Mouse (Mus musculus): ENCODE results near the gene Ccdc47. TPM values are rescaled to one million over a fixed set of nuclear protein-coding genes. Genes with fewer than 3 reads are reported as not detected.

Gene Ccdc47
- polyA plus RNA-seq, 1 experiment, result 119 TPM

DNA sequence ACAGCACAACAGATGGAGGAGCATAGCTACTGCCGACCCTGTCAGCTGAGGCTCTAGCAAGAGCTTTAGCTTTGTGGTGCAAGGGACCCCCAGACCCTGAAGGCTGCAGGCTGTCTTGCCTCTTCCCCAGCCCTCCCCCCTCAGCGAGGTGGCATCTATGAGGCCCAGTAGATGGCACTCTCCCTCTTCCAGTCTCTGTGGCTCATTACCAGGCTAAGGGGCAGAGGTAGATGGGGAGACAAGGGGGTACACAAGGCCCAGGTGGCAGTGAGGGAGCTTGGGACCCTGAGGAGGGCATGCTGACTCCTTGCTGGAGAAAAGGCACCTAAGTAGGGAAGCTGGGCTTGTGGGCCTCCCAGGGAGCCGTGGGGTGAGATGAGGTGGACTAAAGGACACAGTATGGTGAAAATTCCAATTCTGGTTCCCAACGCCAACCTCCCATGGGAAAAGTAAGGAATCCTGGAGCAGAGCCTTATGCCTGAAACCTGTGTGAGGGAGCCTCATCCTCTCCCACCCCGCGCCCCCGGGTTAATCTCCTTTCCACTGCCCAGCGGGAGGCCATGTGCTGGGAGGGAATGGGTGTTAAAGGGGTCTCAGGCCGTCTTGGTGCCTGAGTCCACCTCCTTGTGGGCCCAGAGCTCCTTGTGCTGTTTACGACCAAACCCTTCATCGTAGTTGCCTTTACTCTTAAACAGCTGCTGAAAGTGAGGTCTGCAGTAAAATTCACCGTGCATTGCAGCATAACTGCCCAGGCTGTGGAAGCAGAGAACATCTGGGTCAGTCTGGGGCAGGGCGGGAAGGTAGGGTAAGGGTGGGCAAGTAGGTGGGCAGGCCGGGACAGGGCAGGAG is 57.8 kb downstream of the Ccdc47 start:
- Histone ChIP-seq H3K4me3 (ENCODE audit: low read depth, low read length) (peak overlapping the region; percentile 74), H3K4me1 (ENCODE audit: control insufficient read depth, insufficient read depth, low read length) (no peaks in the 10 kb centered on the region)

DNA sequence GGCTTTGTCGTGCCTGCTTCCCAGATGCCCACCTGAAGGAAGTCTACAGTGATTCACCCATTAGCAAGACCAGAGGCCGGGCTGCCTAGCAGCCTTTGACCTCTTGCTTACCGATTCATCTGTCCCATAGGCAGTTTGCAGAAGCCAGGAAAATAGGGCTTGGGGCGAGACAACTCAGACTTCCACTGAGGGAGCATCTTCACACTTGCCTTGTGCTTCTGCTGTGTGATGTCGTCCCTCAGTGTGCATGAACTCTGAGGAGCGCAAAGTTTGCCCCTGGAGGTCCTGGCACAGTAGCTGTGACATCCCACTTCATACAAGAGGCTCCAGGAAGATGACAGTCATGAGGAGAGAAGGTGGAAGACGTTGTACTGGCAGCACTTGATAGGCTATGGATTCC is 59.0 kb downstream of the Ccdc47 start:
- Histone ChIP-seq H3K27ac (ENCODE audit: insufficient read depth, low read length) (no peak overlapping the region), H3K9ac (ENCODE audit: low read depth, poor library complexity, severe bottlenecking) (no peak overlapping the region), H3K9me3 (replicated peaks; ENCODE audit: control insufficient read depth, insufficient read depth, low read length, poor library complexity, severe bottlenecking) (no peaks in the 10 kb centered on the region), H3K36me3 (ENCODE audit: control insufficient read depth, insufficient read depth, low read length, poor library complexity, severe bottlenecking) (peaks cover 3% of the 10 kb centered on the region; the same call in 1 of the 2 replicates), H3K4me1 (ENCODE audit: control insufficient read depth, insufficient read depth, low read length) (no peaks in the 10 kb centered on the region), H3K27me3 (ENCODE audit: control insufficient read depth, insufficient read depth, low read length, poor library complexity, severe bottlenecking) (no peaks in the 10 kb centered on the region), H3K4me3 (ENCODE audit: low read depth, low read length) (no peak overlapping the region)
- no peak for TF ChIP-seq POLR2A (IDR thresholded peaks at IDR 0.05; ENCODE audit: insufficient read depth, low read length)
- no peak for TF ChIP-seq CTCF (IDR thresholded peaks at IDR 0.05; ENCODE audit: low read depth, low read length)

More for the DNA sequence above, 57.8 kb downstream of the Ccdc47 start:
- no peak for TF ChIP-seq POLR2A (IDR thresholded peaks at IDR 0.05; ENCODE audit: insufficient read depth, low read length)
- peak; percentile 35 for TF ChIP-seq CTCF (IDR thresholded peaks at IDR 0.05; ENCODE audit: low read depth, low read length)
- Histone ChIP-seq H3K9ac (ENCODE audit: low read depth, poor library complexity, severe bottlenecking) (no peak overlapping the region), H3K9me3 (replicated peaks; ENCODE audit: control insufficient read depth, insufficient read depth, low read length, poor library complexity, severe bottlenecking) (no peaks in the 10 kb centered on the region), H3K27ac (ENCODE audit: insufficient read depth, low read length) (no peak overlapping the region), H3K36me3 (ENCODE audit: control insufficient read depth, insufficient read depth, low read length, poor library complexity, severe bottlenecking) (peaks cover 3% of the 10 kb centered on the region; the same call in 1 of the 2 replicates), H3K27me3 (ENCODE audit: control insufficient read depth, insufficient read depth, low read length, poor library complexity, severe bottlenecking) (no peaks in the 10 kb centered on the region)

DNA sequence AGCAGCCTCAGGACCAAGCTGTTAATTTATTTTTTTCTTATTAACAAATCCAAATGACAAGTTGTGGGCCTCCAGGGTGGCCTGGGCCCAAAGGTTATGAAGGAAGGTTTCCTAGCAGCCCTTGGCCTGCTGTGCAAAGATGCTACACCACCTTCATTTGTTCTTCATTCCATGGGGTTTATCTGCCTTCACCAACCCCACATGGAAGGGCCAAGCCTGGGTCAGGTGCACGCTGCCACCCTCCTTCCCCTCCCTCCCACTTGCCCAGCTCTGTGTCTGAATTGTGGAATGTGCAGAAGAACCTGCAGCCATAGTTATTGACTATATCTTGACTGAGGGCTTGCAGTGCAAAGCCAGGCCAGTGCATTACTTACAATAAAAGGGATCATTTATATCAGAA is 59.9 kb downstream of the Ccdc47 start:
- no peaks in the 10 kb centered on the region for H3K27me3 ChIP-seq (ENCODE audit: control insufficient read depth, insufficient read depth, low read length, poor library complexity, severe bottlenecking)
- TF ChIP-seq EP300 (IDR thresholded peaks at IDR 0.05; ENCODE audit: insufficient read depth, low read depth, low read length) (no peak), POLR2A (IDR thresholded peaks at IDR 0.05; ENCODE audit: insufficient read depth, low read length) (no peak), CTCF (IDR thresholded peaks at IDR 0.05; ENCODE audit: low read depth, low read length) (no peak)
- no peak overlapping the region for H3K4me3 ChIP-seq (ENCODE audit: low read depth, low read length)
- H3K9ac ChIP-seq (ENCODE audit: low read depth, poor library complexity, severe bottlenecking), result no peak overlapping the region
- H3K36me3 ChIP-seq (ENCODE audit: control insufficient read depth, insufficient read depth, low read length, poor library complexity, severe bottlenecking), result peaks cover 6% of the 10 kb centered on the region
- H3K9me3 ChIP-seq (replicated peaks; ENCODE audit: control insufficient read depth, insufficient read depth, low read length, poor library complexity, severe bottlenecking), result no peaks in the 10 kb centered on the region
- H3K4me1 ChIP-seq (ENCODE audit: control insufficient read depth, insufficient read depth, low read length), result no peaks in the 10 kb centered on the region
- no peak overlapping the region for H3K27ac ChIP-seq (ENCODE audit: insufficient read depth, low read length)

- no peak for TF ChIP-seq POLR2A (IDR thresholded peaks at IDR 0.05; ENCODE audit: insufficient read depth, low read length)
- no peak for TF ChIP-seq CTCF (IDR thresholded peaks at IDR 0.05; ENCODE audit: low read depth, low read length)
- no peak for TF ChIP-seq EP300 (IDR thresholded peaks at IDR 0.05; ENCODE audit: insufficient read depth, low read depth, low read length)
- Histone ChIP-seq H3K4me1 (ENCODE audit: control insufficient read depth, insufficient read depth, low read length) (no peaks in the 10 kb centered on the region), H3K4me3 (ENCODE audit: low read depth, low read length) (no peak overlapping the region), H3K27me3 (ENCODE audit: control insufficient read depth, insufficient read depth, low read length, poor library complexity, severe bottlenecking) (no peaks in the 10 kb centered on the region), H3K36me3 (ENCODE audit: control insufficient read depth, insufficient read depth, low read length, poor library complexity, severe bottlenecking) (peaks cover 10% of the 10 kb centered on the region), H3K9ac (ENCODE audit: low read depth, poor library complexity, severe bottlenecking) (no peak overlapping the region), H3K9me3 (replicated peaks; ENCODE audit: control insufficient read depth, insufficient read depth, low read length, poor library complexity, severe bottlenecking) (no peaks in the 10 kb centered on the region), H3K27ac (ENCODE audit: insufficient read depth, low read length) (no peak overlapping the region)
These were observed 60.4 kb downstream of the Ccdc47 start for GRCm38 (mm10) chr11:106155761-106156160.

DNA sequence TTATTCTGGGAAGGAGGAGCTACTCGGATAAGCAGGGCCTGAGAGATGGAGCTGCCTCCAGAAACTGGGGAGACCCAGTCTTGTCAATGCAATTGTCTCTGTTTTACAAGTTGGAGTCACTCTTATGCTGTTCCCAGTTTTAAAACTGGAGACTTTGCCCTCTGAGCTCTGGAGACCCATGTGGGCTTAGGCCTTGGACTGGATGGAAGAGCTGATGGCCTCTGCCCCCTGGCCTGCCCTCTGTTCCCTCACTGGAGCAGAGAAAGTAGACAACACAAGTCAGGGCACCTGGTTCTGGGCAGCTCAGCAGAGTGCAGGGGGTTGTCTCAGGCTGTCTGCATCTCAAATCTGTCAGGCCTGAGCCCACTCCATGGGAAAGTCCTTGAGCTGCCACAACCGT is 61.4 kb downstream of the Ccdc47 start:
- Histone ChIP-seq H3K9ac (ENCODE audit: low read depth, poor library complexity, severe bottlenecking) (no peak overlapping the region), H3K4me3 (ENCODE audit: low read depth, low read length) (no peak overlapping the region), H3K27me3 (ENCODE audit: control insufficient read depth, insufficient read depth, low read length, poor library complexity, severe bottlenecking) (no peaks in the 10 kb centered on the region), H3K36me3 (ENCODE audit: control insufficient read depth, insufficient read depth, low read length, poor library complexity, severe bottlenecking) (peaks cover 18% of the 10 kb centered on the region), H3K27ac (ENCODE audit: insufficient read depth, low read length) (no peak overlapping the region), H3K9me3 (replicated peaks; ENCODE audit: control insufficient read depth, insufficient read depth, low read length, poor library complexity, severe bottlenecking) (no peaks in the 10 kb centered on the region), H3K4me1 (ENCODE audit: control insufficient read depth, insufficient read depth, low read length) (no peaks in the 10 kb centered on the region)
- TF ChIP-seq EP300 (IDR thresholded peaks at IDR 0.05; ENCODE audit: insufficient read depth, low read depth, low read length) (no peak), CTCF (IDR thresholded peaks at IDR 0.05; ENCODE audit: low read depth, low read length) (no peak), POLR2A (IDR thresholded peaks at IDR 0.05; ENCODE audit: insufficient read depth, low read length) (no peak)

DNA sequence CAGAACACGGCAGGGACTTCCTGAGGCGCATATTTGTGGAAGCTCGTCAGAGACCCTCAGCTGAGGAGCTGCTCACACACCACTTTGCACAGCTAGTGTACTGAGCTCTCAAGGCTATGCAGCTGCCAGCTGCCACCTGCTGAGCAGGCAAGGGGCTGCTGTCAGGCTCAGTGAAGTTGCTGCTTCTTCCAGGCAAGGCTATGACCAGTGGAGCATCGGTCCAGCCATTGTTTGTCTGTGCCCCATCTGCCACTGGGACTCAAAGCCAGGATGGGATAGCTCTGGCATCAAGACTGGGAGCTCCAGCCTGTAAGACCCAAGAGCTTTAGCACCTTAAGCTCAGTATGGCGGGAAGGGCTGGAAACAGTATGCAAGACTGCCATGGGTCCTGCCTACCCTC is 62.1 kb downstream of the Ccdc47 start:
- Histone ChIP-seq H3K9ac (ENCODE audit: low read depth, poor library complexity, severe bottlenecking) (no peak overlapping the region), H3K27me3 (ENCODE audit: control insufficient read depth, insufficient read depth, low read length, poor library complexity, severe bottlenecking) (no peaks in the 10 kb centered on the region), H3K36me3 (ENCODE audit: control insufficient read depth, insufficient read depth, low read length, poor library complexity, severe bottlenecking) (peaks cover 21% of the 10 kb centered on the region), H3K4me1 (ENCODE audit: control insufficient read depth, insufficient read depth, low read length) (no peaks in the 10 kb centered on the region), H3K4me3 (ENCODE audit: low read depth, low read length) (no peak overlapping the region), H3K27ac (ENCODE audit: insufficient read depth, low read length) (no peak overlapping the region), H3K9me3 (replicated peaks; ENCODE audit: control insufficient read depth, insufficient read depth, low read length, poor library complexity, severe bottlenecking) (no peaks in the 10 kb centered on the region)
- TF ChIP-seq POLR2A (IDR thresholded peaks at IDR 0.05; ENCODE audit: insufficient read depth, low read length) (no peak), EP300 (IDR thresholded peaks at IDR 0.05; ENCODE audit: insufficient read depth, low read depth, low read length) (no peak), CTCF (IDR thresholded peaks at IDR 0.05; ENCODE audit: low read depth, low read length) (no peak)
